Mouse (Mus musculus) midbrain, embryonic 15.5 days (tissue): ENCODE measurements around the gene Nek1. TPM values are rescaled to one million over a fixed set of nuclear protein-coding genes. Genes with fewer than 3 reads are reported as not detected.

ENCODE experiments used
- ATAC-seq: fragments of 200-750 bp; cut with Nextera tagmentation; replicated peaks from 2 replicates; pipeline ENCODE4 v1.8.0; 2017; ENCODE audit warnings: moderate TSS enrichment
- H3K27ac ChIP-seq: fragments of 300-500 bp; sonication (generic); 2 replicates; pipeline ENCODE4 v1.5.1; 2015; ENCODE audit warnings: mild to moderate bottlenecking, inconsistent platforms
- H3K27me3 ChIP-seq: fragments of 300-500 bp; sonication (generic); replicated peaks from 2 replicates; pipeline ENCODE4 v1.6.1; 2015; ENCODE audit warnings: inconsistent platforms
- H3K36me3 ChIP-seq: fragments of 300-500 bp; sonication (generic); replicated peaks from 2 replicates; pipeline ENCODE4 v1.6.1; 2015; ENCODE audit warnings: inconsistent platforms
- H3K4me1 ChIP-seq: fragments of 300-500 bp; sonication (generic); 2 replicates; pipeline ENCODE4 v1.6.1; 2015; ENCODE audit warnings: inconsistent platforms
- H3K4me2 ChIP-seq: fragments of 300-500 bp; sonication (generic); 2 replicates; pipeline ENCODE4 v1.6.1; 2015; ENCODE audit warnings: inconsistent platforms, mild to moderate bottlenecking, moderate library complexity
- H3K4me3 ChIP-seq: fragments of 300-500 bp; sonication (generic); 2 replicates; pipeline ENCODE4 v1.5.1; 2015; ENCODE audit warnings: mild to moderate bottlenecking, inconsistent platforms
- H3K9ac ChIP-seq: fragments of 300-500 bp; sonication (generic); 2 replicates; pipeline ENCODE4 v1.6.1; 2015; ENCODE audit warnings: mild to moderate bottlenecking, inconsistent platforms
- H3K9me3 ChIP-seq: fragments of 300-500 bp; sonication (generic); 2 replicates; pipeline ENCODE4 v1.6.1; 2016; ENCODE audit warnings: inconsistent platforms
- WGBS: fragments of 180-500 bp; shearing (Covaris S2); methylation state at CpG from one replicate; pipeline ENCODE4 v1.1.7; 2015; ENCODE audit warnings: mixed read lengths; 5-methylcytosine and 5-hydroxymethylcytosine counted together
- polyA plus RNA-seq: library from polyadenylated mRNA; unstranded; fragments of >200 nt; fragmentation: Nextera tagmentation; extraction: Ambion mirVana; gene quantifications from 2 replicates; pipeline ENCODE4 v1.2.1, GENCODE M21; 2015

Nek1 gene
- polyA plus RNA-seq, 1 experiment from 2014 or later, result 27.8 TPM

DNA sequence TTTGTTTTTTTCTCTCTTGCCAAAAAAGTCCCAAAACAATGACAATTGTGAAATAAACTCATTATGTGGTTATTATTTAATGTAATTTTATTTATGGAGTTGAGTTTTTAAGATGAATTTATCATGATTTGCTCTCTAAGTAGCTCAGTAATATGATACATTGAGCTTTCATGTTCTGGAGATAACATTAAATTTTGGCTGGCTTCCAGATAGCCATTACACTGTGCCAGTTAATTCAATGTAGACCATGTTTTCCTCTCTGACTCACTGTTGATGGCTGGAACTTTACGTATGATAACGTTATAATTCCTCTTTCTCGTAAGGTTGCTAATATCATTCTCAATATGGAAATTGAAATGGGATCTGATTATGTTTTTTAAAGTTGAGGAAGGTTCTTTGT, 3.5 kb downstream of the Nek1 start:
- H3K4me2 ChIP-seq, result no peak overlapping the region
- peaks cover 14% of the 10 kb centered on the region for H3K4me1 ChIP-seq
- H3K4me3 ChIP-seq, result no peak overlapping the region
- no peak overlapping the region for H3K9ac ChIP-seq
- 94% methylated on average over 3 of the region's 3 CpGs for WGBS
- H3K36me3 ChIP-seq, result no peaks in the 10 kb centered on the region
- no peak overlapping the region for H3K27ac ChIP-seq
- ATAC-seq, result no peak
- H3K27me3 ChIP-seq, result no peaks in the 10 kb centered on the region
- no peaks in the 10 kb centered on the region for H3K9me3 ChIP-seq

- ATAC-seq, result no peak; the same call in 1 of the 2 replicates
- Histone ChIP-seq H3K4me2 (no peak overlapping the region), H3K4me3 (no peak overlapping the region), H3K27ac (no peak overlapping the region), H3K36me3 (no peaks in the 10 kb centered on the region), H3K9me3 (no peaks in the 10 kb centered on the region), H3K9ac (no peak overlapping the region), H3K4me1 (no peaks in the 10 kb centered on the region), H3K27me3 (no peaks in the 10 kb centered on the region)
These were observed 49.0 kb downstream of the Nek1 start for GRCm38 (mm10) chr8:61041951-61042350.

DNA sequence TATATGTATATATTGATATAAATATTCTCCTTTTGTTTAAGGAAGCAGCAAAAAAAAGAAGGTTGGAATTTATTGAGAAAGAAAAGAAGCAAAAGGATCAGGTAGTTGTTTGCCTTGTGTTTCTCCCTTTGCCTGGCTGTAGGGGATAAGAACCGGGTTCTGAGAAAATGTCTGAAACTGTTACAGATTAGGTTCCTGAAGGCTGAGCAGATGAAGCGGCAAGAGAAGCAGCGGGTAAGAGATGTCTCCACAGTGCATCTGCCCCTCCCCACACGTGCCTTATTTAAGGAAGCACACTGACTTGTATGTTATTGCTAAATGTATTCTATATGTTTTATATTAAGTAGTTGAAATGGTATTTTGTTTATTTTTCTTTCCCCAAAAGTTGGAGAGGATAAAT, 50.9 kb downstream of the Nek1 start:
- no peak overlapping the region for H3K27ac ChIP-seq
- H3K4me1 ChIP-seq, result no peaks in the 10 kb centered on the region
- no peak overlapping the region for H3K9ac ChIP-seq
- no peak for ATAC-seq
- no peak overlapping the region for H3K4me3 ChIP-seq
- H3K36me3 ChIP-seq, result no peaks in the 10 kb centered on the region
- WGBS, result 76% methylated on average over 4 of the region's 4 CpGs
- no peaks in the 10 kb centered on the region for H3K9me3 ChIP-seq
- H3K27me3 ChIP-seq, result no peaks in the 10 kb centered on the region
- H3K4me2 ChIP-seq, result no peak overlapping the region

GRCm38 (mm10) chr8:61046816-61047215, 53.8 kb downstream of the Nek1 start:
- 96% methylated on average over 1 of the region's 1 CpGs for WGBS
- H3K36me3 ChIP-seq, result no peaks in the 10 kb centered on the region
- no peak overlapping the region for H3K4me3 ChIP-seq
- no peaks in the 10 kb centered on the region for H3K27me3 ChIP-seq
- no peak overlapping the region for H3K9ac ChIP-seq
- no peak for ATAC-seq
- H3K27ac ChIP-seq, result no peak overlapping the region
- no peak overlapping the region for H3K4me2 ChIP-seq
- H3K4me1 ChIP-seq, result no peaks in the 10 kb centered on the region
- no peaks in the 10 kb centered on the region for H3K9me3 ChIP-seq

DNA sequence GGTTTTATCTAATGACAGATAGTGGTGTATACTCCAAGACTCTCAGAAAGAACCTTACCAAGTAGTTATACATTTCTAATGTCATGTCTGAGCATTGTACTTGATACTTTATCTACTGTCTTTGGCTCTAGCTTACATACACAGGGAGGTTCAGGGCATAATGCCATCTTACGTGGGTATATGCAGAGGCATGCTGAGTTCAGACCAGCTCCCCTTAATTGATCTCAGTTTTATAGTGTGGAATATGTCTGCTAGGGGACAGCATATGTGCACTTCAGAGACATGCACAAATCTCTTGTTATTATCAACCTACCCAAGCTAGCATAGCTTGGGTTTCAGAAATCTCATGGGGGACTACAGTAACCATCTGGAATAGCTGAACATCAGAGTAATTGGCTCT, 60.0 kb downstream of the Nek1 start:
- WGBS, result 89% methylated on average over 1 of the region's 1 CpGs
- no peak for ATAC-seq
- H3K4me2 ChIP-seq, result no peak overlapping the region
- H3K27ac ChIP-seq, result no peak overlapping the region
- H3K36me3 ChIP-seq, result no peaks in the 10 kb centered on the region
- no peaks in the 10 kb centered on the region for H3K27me3 ChIP-seq
- no peak overlapping the region for H3K4me3 ChIP-seq
- 0 out of 2 replicates have a peak, but pooled peaks cover 3% of the 10 kb centered on the region for H3K4me1 ChIP-seq
- H3K9me3 ChIP-seq, result no peaks in the 10 kb centered on the region
- no peak overlapping the region for H3K9ac ChIP-seq

- H3K9ac ChIP-seq, result no peak overlapping the region
- no peaks in the 10 kb centered on the region for H3K36me3 ChIP-seq
- ATAC-seq, result no peak
- H3K4me1 ChIP-seq, result 0 out of 2 replicates have a peak, but pooled peaks cover 3% of the 10 kb centered on the region
- no peaks in the 10 kb centered on the region for H3K9me3 ChIP-seq
- no peak overlapping the region for H3K4me2 ChIP-seq
- no peak overlapping the region for H3K27ac ChIP-seq
- WGBS, result 86% methylated on average over 5 of the region's 5 CpGs
- no peak overlapping the region for H3K4me3 ChIP-seq
- H3K27me3 ChIP-seq, result no peaks in the 10 kb centered on the region
These were observed 61.3 kb downstream of the Nek1 start for GRCm38 (mm10) chr8:61054313-61054712.

- Histone ChIP-seq H3K36me3 (no peaks in the 10 kb centered on the region), H3K27me3 (no peaks in the 10 kb centered on the region), H3K4me2 (no peak overlapping the region), H3K4me3 (no peak overlapping the region), H3K4me1 (0 out of 2 replicates have a peak, but pooled peaks cover 3% of the 10 kb centered on the region), H3K9ac (no peak overlapping the region), H3K27ac (no peak overlapping the region), H3K9me3 (no peaks in the 10 kb centered on the region)
- ATAC-seq, result peak; percentile 58; the same call in 1 of the 2 replicates
- 59% methylated on average over 3 of the region's 3 CpGs for WGBS
These were observed 64.0 kb downstream of the Nek1 start for GRCm38 (mm10) chr8:61056997-61057396.

DNA sequence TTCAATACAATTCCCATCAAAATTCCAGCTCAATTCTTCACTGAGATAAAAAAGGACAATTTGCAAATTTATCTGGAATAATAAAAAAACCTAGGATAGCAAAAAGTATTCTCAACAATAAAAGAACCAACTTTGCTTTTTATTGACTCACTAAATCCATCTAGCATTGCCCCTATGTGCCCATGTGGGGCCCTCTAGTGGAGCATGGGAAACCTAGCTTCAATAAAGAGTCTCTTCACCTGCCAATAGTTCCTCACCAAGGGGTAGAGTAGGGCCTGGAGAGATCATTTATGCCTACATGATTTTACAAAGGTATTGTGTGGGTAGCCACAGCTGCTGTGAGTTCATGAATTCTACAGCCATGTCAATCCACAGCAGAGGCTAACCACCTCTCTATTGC, 66.1 kb downstream of the Nek1 start:
- H3K4me2 ChIP-seq, result no peak overlapping the region
- no peak overlapping the region for H3K9ac ChIP-seq
- H3K4me3 ChIP-seq, result no peak overlapping the region
- no peak overlapping the region for H3K27ac ChIP-seq
- no peak for ATAC-seq
- no peaks in the 10 kb centered on the region for H3K27me3 ChIP-seq
- H3K36me3 ChIP-seq, result no peaks in the 10 kb centered on the region
- no peaks in the 10 kb centered on the region for H3K9me3 ChIP-seq
- H3K4me1 ChIP-seq, result 0 out of 2 replicates have a peak, but pooled peaks cover 3% of the 10 kb centered on the region

GRCm38 (mm10) chr8:61060412-61060811, 67.4 kb downstream of the Nek1 start:
- no peaks in the 10 kb centered on the region for H3K27me3 ChIP-seq
- H3K4me3 ChIP-seq, result no peak overlapping the region
- H3K4me2 ChIP-seq, result no peak overlapping the region
- no peaks in the 10 kb centered on the region for H3K36me3 ChIP-seq
- 84% methylated on average over 7 of the region's 7 CpGs for WGBS
- 0 out of 2 replicates have a peak, but pooled peaks cover 3% of the 10 kb centered on the region for H3K4me1 ChIP-seq
- ATAC-seq, result no peak
- no peak overlapping the region for H3K27ac ChIP-seq
- no peak overlapping the region for H3K9ac ChIP-seq
- no peaks in the 10 kb centered on the region for H3K9me3 ChIP-seq

DNA sequence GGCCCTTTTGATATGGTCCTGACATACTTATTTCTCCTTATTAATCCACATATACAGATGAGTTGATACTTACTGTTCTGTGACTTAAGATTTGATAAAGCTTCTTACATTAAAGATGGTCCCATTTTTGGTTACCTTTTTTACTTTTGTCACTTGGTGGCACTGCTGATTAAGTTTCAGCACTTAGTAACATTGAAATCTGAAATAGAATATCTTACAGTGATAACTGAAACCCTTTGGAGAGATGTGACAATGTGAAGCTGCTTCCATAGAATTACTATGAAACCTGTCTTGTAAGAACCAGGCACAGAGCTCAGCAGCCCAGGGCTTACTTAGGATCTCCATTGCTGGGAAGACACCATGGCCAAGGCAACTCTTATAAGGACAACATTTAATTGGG, 82.1 kb downstream of the Nek1 start:
- no peaks in the 10 kb centered on the region for H3K9me3 ChIP-seq
- no peaks in the 10 kb centered on the region for H3K27me3 ChIP-seq
- ATAC-seq, result peak; percentile 39
- H3K36me3 ChIP-seq, result no peaks in the 10 kb centered on the region; the same call in 1 of the 2 replicates
- H3K27ac ChIP-seq, result no peak overlapping the region
- no peak overlapping the region for H3K4me2 ChIP-seq
- no peak overlapping the region for H3K4me3 ChIP-seq
- no peak overlapping the region for H3K9ac ChIP-seq
- no peaks in the 10 kb centered on the region for H3K4me1 ChIP-seq

- Histone ChIP-seq H3K4me2 (no peak overlapping the region), H3K9ac (no peak overlapping the region), H3K36me3 (peaks cover 9% of the 10 kb centered on the region; the same call in 1 of the 2 replicates), H3K9me3 (no peaks in the 10 kb centered on the region), H3K27me3 (no peaks in the 10 kb centered on the region), H3K4me1 (no peaks in the 10 kb centered on the region), H3K27ac (no peak overlapping the region), H3K4me3 (no peak overlapping the region)
- WGBS, result 92% methylated on average over 4 of the region's 4 CpGs
- ATAC-seq, result no peak
These were observed 117.5 kb downstream of the Nek1 start for GRCm38 (mm10) chr8:61110496-61110895.

DNA sequence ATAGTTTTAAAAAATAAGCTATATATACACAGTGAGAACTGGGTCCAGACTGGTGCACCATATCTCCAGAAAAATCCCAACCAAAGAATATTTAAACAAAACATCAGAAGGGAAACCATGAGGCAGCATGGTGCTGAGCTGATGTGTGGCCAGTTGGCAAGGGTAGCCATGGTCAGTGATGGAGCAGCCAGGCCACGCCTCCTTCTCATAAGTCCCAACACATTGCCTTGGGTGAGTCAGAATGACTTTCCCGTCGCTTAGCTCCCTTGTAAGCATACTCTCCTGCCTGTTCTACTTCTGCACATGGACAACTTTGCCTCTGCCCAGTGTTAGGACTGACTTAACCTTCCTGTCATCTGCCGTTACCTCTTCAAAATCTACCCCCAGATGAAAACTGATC, 118.9 kb downstream of the Nek1 start:
- Histone ChIP-seq H3K4me1 (no peaks in the 10 kb centered on the region), H3K27me3 (no peaks in the 10 kb centered on the region), H3K9ac (no peak overlapping the region), H3K36me3 (peaks cover 7% of the 10 kb centered on the region; the same call in 1 of the 2 replicates), H3K9me3 (no peaks in the 10 kb centered on the region), H3K4me2 (no peak overlapping the region), H3K4me3 (no peak overlapping the region), H3K27ac (no peak overlapping the region)
- 93% methylated on average over 4 of the region's 4 CpGs for WGBS
- no peak for ATAC-seq

GRCm38 (mm10) chr8:61121631-61122030, 128.6 kb downstream of the Nek1 start:
- H3K9me3 ChIP-seq, result no peaks in the 10 kb centered on the region
- ATAC-seq, result no peak
- peaks cover 5% of the 10 kb centered on the region for H3K36me3 ChIP-seq
- no peaks in the 10 kb centered on the region for H3K27me3 ChIP-seq
- WGBS, result 94% methylated on average over 1 of the region's 1 CpGs
- no peak overlapping the region for H3K4me2 ChIP-seq
- no peaks in the 10 kb centered on the region for H3K4me1 ChIP-seq
- H3K9ac ChIP-seq, result no peak overlapping the region
- no peak overlapping the region for H3K27ac ChIP-seq
- H3K4me3 ChIP-seq, result no peak overlapping the region
